Mouse (Mus musculus): Measurements from ENCODE around the gene Mrps10.

GRCm38 (mm10) chr17:47333409-47333808, 35.3 kb upstream of the Mrps10 start:
- TF ChIP-seq POLR2AphosphoS5 (IDR thresholded peaks at IDR 0.05; ENCODE audit: insufficient replicate concordance, low read depth, low read length) (no peak), GATA1 (IDR thresholded peaks at IDR 0.05; ENCODE audit: borderline replicate concordance, low read length) (no peak), CTCF (IDR thresholded peaks at IDR 0.05; ENCODE audit: low read depth, low read length) (no peak)
